ENCODE assay signal across 9 mouse cellular contexts in genomic region chr17:34899053-34899889, GRCm38 (mm10). TPM values are rescaled to one million over a fixed set of nuclear protein-coding genes. Genes with fewer than 3 reads are reported as not detected.
DNase-seq lines count a peak whose midpoint lies in the region; ATAC-seq and TF ChIP-seq lines count a peak whose summit lies in the region.
"Had no signal": no experiment of that assay in that cellular context is flagged by ENCODE, and none has a peak within 500 bp of the region (broad histone marks: within the 10 kb centered on the region; RNA-seq: fewer than 3 reads in every experiment).

No protein-coding gene starts in this region.

- WGBS in heart, adult 2 months, result 2% methylated on average over 40 of the region's 45 CpGs
- 1% methylated on average over 34 of the region's 45 CpGs for WGBS in kidney, embryonic 14.5 days
- 2% methylated on average over 34 of the region's 45 CpGs for WGBS in lung, adult 2 months

- intact Hi-C loops in heart, adult 2 months (cut with DNase I), result no loop called here

- peak; percentile 44 for TF ChIP-seq POLR2A in CH12.LX (IDR thresholded peaks at IDR 0.05; ENCODE audit: low read depth, low read length)
- peak; percentile 42; the same call in 1 of the 2 replicates for TF ChIP-seq POLR2A in heart, adult 2 months (IDR thresholded peaks at IDR 0.05; ENCODE audit: insufficient read depth, low read depth, low read length)
- 0 out of 2 replicates have a peak, but pooled peaks have one; percentile 13 for TF ChIP-seq POLR2A in lung, adult 2 months (IDR thresholded peaks at IDR 0.05; ENCODE audit: borderline replicate concordance, extremely low read depth, low read depth, low read length)

- peaks cover 7 to 26% of the 10 kb centered on the region in 2 experiments for H3K4me1 ChIP-seq in CH12.LX (ENCODE audit: control insufficient read depth in 1 of 2, insufficient read depth in 2 of 2)
- peaks cover 3% of the 10 kb centered on the region for H3K4me1 ChIP-seq in heart, adult 2 months (ENCODE audit: control insufficient read depth, insufficient read depth, low read length)
- peaks cover 13% of the 10 kb centered on the region for H3K4me1 ChIP-seq in kidney, embryonic 14.5 days (ENCODE audit: control insufficient read depth, insufficient read depth, low read length)
- H3K4me1 ChIP-seq in lung, adult 2 months (ENCODE audit: control insufficient read depth, insufficient read depth, low read length), result peaks cover 5% of the 10 kb centered on the region; the same call in 1 of the 2 replicates

- peak overlapping the region; percentile 91 to 93 (median 92) for H3K4me3 ChIP-seq in CH12.LX (replicated peaks in 1 of 3; ENCODE audit: low read depth in 2 of 3, low read length in 2 of 3, poor library complexity in 1 of 3)
- peak overlapping the region; percentile 80 for H3K4me3 ChIP-seq in heart, adult 2 months
- H3K4me3 ChIP-seq in kidney, embryonic 14.5 days (ENCODE audit: low read length), result peak overlapping the region; percentile 92
- H3K4me3 ChIP-seq in lung, adult 2 months (replicated peaks; ENCODE audit: extremely low read depth, low read depth, low read length), result peak overlapping the region; percentile 71

- H3K4me2 ChIP-seq in CH12.LX (ENCODE audit: insufficient read depth, low read depth, poor library complexity, severe bottlenecking), result peak overlapping the region; percentile 63; the same call in 1 of the 2 replicates
- peak overlapping the region; percentile 90 for H3K4me2 ChIP-seq in kidney, embryonic 14.5 days (replicated peaks; ENCODE audit: low read depth, low read length)

- no peak for TF ChIP-seq CTCF in CH12.LX (conservative IDR thresholded peaks at IDR 0.05 in 1 of 2, IDR thresholded peaks at IDR 0.05 in 1 of 2; ENCODE audit: low read depth in 2 of 2, low read length in 2 of 2)
- TF ChIP-seq CTCF in heart, adult 2 months (IDR thresholded peaks at IDR 0.05), result no peak
- TF ChIP-seq CTCF in lung, adult 2 months (IDR thresholded peaks at IDR 0.05; ENCODE audit: insufficient read depth, low read length), result no peak

- no peak for TF ChIP-seq RAD21 in CH12.LX (IDR thresholded peaks at IDR 0.05; ENCODE audit: low read depth, low read length)

- ATAC-seq in kidney, embryonic 14.5 days (ENCODE audit: low FRiP score, low TSS enrichment), result no peak
- ATAC-seq in inflammation-experienced regulatory T-cells, adult 6 months, result no peak

- peaks cover 17% of the 10 kb centered on the region for H3K79me2 ChIP-seq in CH12.LX (replicated peaks; ENCODE audit: control insufficient read depth, extremely low read depth, insufficient read depth, poor library complexity, severe bottlenecking)
- H3K79me2 ChIP-seq in heart, adult 2 months (replicated peaks; ENCODE audit: control insufficient read depth, insufficient read depth, low read length), result no peaks in the 10 kb centered on the region

- dilution Hi-C loops in CH12.LX (cut with MboI; ENCODE audit: extremely low pct_ligation_motif_present, extremely low pct_unique_long_range_greater_than_20kb, low sequenced_read_pairs), result no loop called here

- H3K36me3 ChIP-seq in CH12.LX (replicated peaks in 1 of 2; ENCODE audit: control insufficient read depth in 1 of 2, insufficient read depth in 1 of 2, low read length in 1 of 2), result peaks cover 18 to 43% of the 10 kb centered on the region in 2 experiments
- no peaks in the 10 kb centered on the region for H3K36me3 ChIP-seq in heart, adult 2 months (ENCODE audit: control insufficient read depth, insufficient read depth, low read length)
- H3K36me3 ChIP-seq in kidney, embryonic 14.5 days (ENCODE audit: control insufficient read depth, insufficient read depth, low read length), result peaks cover 26% of the 10 kb centered on the region

- H3K27me3 ChIP-seq in CH12.LX (replicated peaks), result no peaks in the 10 kb centered on the region
- H3K27me3 ChIP-seq in heart, adult 2 months (ENCODE audit: control insufficient read depth, insufficient read depth, low read length), result no peaks in the 10 kb centered on the region
- no peaks in the 10 kb centered on the region for H3K27me3 ChIP-seq in kidney, embryonic 14.5 days (ENCODE audit: control insufficient read depth, insufficient read depth, low read length)

- peaks cover 5% of the 10 kb centered on the region for H3K9me3 ChIP-seq in CH12.LX (replicated peaks; ENCODE audit: low read length)
- H3K9me3 ChIP-seq in kidney, embryonic 14.5 days (ENCODE audit: control insufficient read depth, low read length), result no peaks in the 10 kb centered on the region

- DNase-seq in 3134 (ENCODE audit: extremely low read depth, insufficient read length, low spot score), result peak; percentile 70
- DNase-seq in CH12.LX (ENCODE audit: extremely low read depth), result no peak
- peak; percentile 78 for DNase-seq in cerebellum, adult 9-11 months
- DNase-seq in heart, adult 2 months, result peak; percentile 64 to 75
- peak; percentile 63 for DNase-seq in lung, adult 2 months
- peak; percentile 32 for DNase-seq in retina, embryonic 14.5 days (ENCODE audit: low spot score)

- H3K27ac ChIP-seq in CH12.LX (ENCODE audit: insufficient read depth, low read depth), result peak overlapping the region; percentile 89
- H3K27ac ChIP-seq in heart, adult 2 months, result peak overlapping the region; percentile 99
- H3K27ac ChIP-seq in kidney, embryonic 14.5 days (ENCODE audit: low read depth, low read length), result peak overlapping the region; percentile 97

- in situ Hi-C loops in CH12.LX (cut with MboI; ENCODE audit: low pct_ligation_motif_present, low pct_unique_long_range_greater_than_20kb, low sequenced_read_pairs), result no loop called here

- TF ChIP-seq EP300 in CH12.LX (IDR thresholded peaks at IDR 0.05; ENCODE audit: low read length), result no peak
- no peak for TF ChIP-seq EP300 in heart, adult 2 months (IDR thresholded peaks at IDR 0.05; ENCODE audit: insufficient read depth, low read depth, low read length)

- peak overlapping the region; percentile 94 for H3K9ac ChIP-seq in CH12.LX (ENCODE audit: insufficient read depth, low read depth)
- H3K9ac ChIP-seq in heart, adult 2 months (ENCODE audit: low read depth, low read length), result peak overlapping the region; percentile 82
- peak overlapping the region; percentile 93 for H3K9ac ChIP-seq in kidney, embryonic 14.5 days (ENCODE audit: low read depth, low read length)

TF ChIP-seq in CH12.LX, 34 proteins besides CTCF, POLR2A, EP300 and RAD21 (continues in another document):
- TF ChIP-seq ZNF384 (IDR thresholded peaks at IDR 0.05; ENCODE audit: low read depth, low read length) (no peak), PAX5 (IDR thresholded peaks at IDR 0.05; ENCODE audit: low read length) (no peak), TCF12 (IDR thresholded peaks at IDR 0.05; ENCODE audit: low read depth, low read length) (0 out of 2 replicates have a peak, but pooled peaks have one; percentile 9), MXI1 (IDR thresholded peaks at IDR 0.05; ENCODE audit: low read depth, low read length) (peak; percentile 20; the same call in 1 of the 2 replicates), ETS1 (conservative IDR thresholded peaks at IDR 0.05; ENCODE audit: low read depth, low read length) (no peak), MYC (IDR thresholded peaks at IDR 0.05; ENCODE audit: low read depth, low read length) (no peak), NRF1 (IDR thresholded peaks at IDR 0.05; ENCODE audit: low read depth, low read length) (peak; percentile 63; the same call in 1 of the 2 replicates), POLR2AphosphoS2 (IDR thresholded peaks at IDR 0.05; ENCODE audit: low read depth, low read length) (no peak)

RNA-seq across cellular contexts. Expression of gene Ehmt2, which starts 1.0 kb away (rescaled TPM):
- 118 and 150 TPM in 2 replicates for total RNA-seq in CH12.LX (2012; rRNA removed)
- total RNA-seq in CH12.LX (2014; rRNA removed), result 68.7 and 73.5 TPM in 2 replicates
- polyA plus RNA-seq in CH12.LX (2012; ENCODE audit: insufficient read length, low read depth), result 100 and 113 TPM in 2 replicates
- 10 to 100 TPM; 38.0 to 42.6 TPM for total RNA-seq in heart, adult 2 months (2021)
- 61.6 and 64.0 TPM in 2 replicates for polyA plus RNA-seq in heart, adult 2 months (2012; rRNA removed)
- 70.5 and 76.9 TPM in 2 replicates for polyA plus RNA-seq in kidney, embryonic 14.5 days (2014; fragmentation: Nextera tagmentation; extraction: Ambion mirVana)
- polyA plus RNA-seq in lung, adult 2 months (2012; rRNA removed), result 192 and 199 TPM in 2 replicates
- 10 to 100 TPM; 27.1 to 32.6 (median 29.4) TPM for polyA plus RNA-seq in inflammation-experienced regulatory T-cells, adult 6 months (2017; shearing (Covaris generic))

RNA-seq across cellular contexts. Expression of gene C2, which starts 1.2 kb away (rescaled TPM):
- total RNA-seq in CH12.LX (2012; rRNA removed) (2.3 and 3.1 TPM in 2 replicates), CH12.LX (2014; rRNA removed) (0.69 and 1.3 TPM in 2 replicates)
- 4.3 and 6.6 TPM in 2 replicates for polyA plus RNA-seq in CH12.LX (2012; ENCODE audit: insufficient read length, low read depth)
- total RNA-seq in heart, adult 2 months (2021), result 1 to 10 TPM; 1.8 to 3.1 TPM
- 4.5 and 8.1 TPM in 2 replicates for polyA plus RNA-seq in heart, adult 2 months (2012; rRNA removed)
- 1.7 and 1.9 TPM in 2 replicates for polyA plus RNA-seq in kidney, embryonic 14.5 days (2014; fragmentation: Nextera tagmentation; extraction: Ambion mirVana)
- 25.8 and 27.7 TPM in 2 replicates for polyA plus RNA-seq in lung, adult 2 months (2012; rRNA removed)
- polyA plus RNA-seq in inflammation-experienced regulatory T-cells, adult 6 months (2017; shearing (Covaris generic)), result 1 to 10 TPM in 1 of 3 experiments, not detected in 2; 1.4 TPM

RNA-seq across cellular contexts. Expression of gene Slc44a4, which starts 15.0 kb away (rescaled TPM):
- total RNA-seq in CH12.LX (2012; rRNA removed) (0.38 and 0.55 TPM in 2 replicates), CH12.LX (2014; rRNA removed) (0.62 and 0.66 TPM in 2 replicates)
- 1.1 and 1.4 TPM in 2 replicates for polyA plus RNA-seq in CH12.LX (2012; ENCODE audit: insufficient read length, low read depth)
- total RNA-seq in heart, adult 2 months (2021), result not detected
- 1.1 TPM in 1 of 2 replicates, not detected in the other for polyA plus RNA-seq in heart, adult 2 months (2012; rRNA removed)
- polyA plus RNA-seq in kidney, embryonic 14.5 days (2014; fragmentation: Nextera tagmentation; extraction: Ambion mirVana), result 5.4 and 7.7 TPM in 2 replicates
- polyA plus RNA-seq in lung, adult 2 months (2012; rRNA removed), result 11.6 and 13.5 TPM in 2 replicates
- polyA plus RNA-seq in inflammation-experienced regulatory T-cells, adult 6 months (2017; shearing (Covaris generic)), result not detected

RNA-seq across cellular contexts. Expression of gene Gm20547, which starts 17.4 kb away (rescaled TPM):
- total RNA-seq in CH12.LX (2012; rRNA removed) (not detected in 2 replicates), CH12.LX (2014; rRNA removed) (not detected in 2 replicates)
- not detected in 2 replicates for polyA plus RNA-seq in CH12.LX (2012; ENCODE audit: insufficient read length, low read depth)
- not detected for total RNA-seq in heart, adult 2 months (2021)
- polyA plus RNA-seq in heart, adult 2 months (2012; rRNA removed), result not detected in 2 replicates
- not detected in 2 replicates for polyA plus RNA-seq in kidney, embryonic 14.5 days (2014; fragmentation: Nextera tagmentation; extraction: Ambion mirVana)
- not detected in 2 replicates for polyA plus RNA-seq in lung, adult 2 months (2012; rRNA removed)
- polyA plus RNA-seq in inflammation-experienced regulatory T-cells, adult 6 months (2017; shearing (Covaris generic)), result under 1 TPM in 1 of 3 experiments, not detected in 2; 0.26 TPM
- polyA plus RNA-seq: frontal cortex, adult 2 months had no signal

RNA-seq across cellular contexts. Expression of gene Zbtb12, which starts 20.0 kb away (rescaled TPM):
- total RNA-seq in CH12.LX (2012; rRNA removed), result 6.9 and 9.3 TPM in 2 replicates
- 2.2 and 2.4 TPM in 2 replicates for total RNA-seq in CH12.LX (2014; rRNA removed)
- 8.0 and 8.5 TPM in 2 replicates for polyA plus RNA-seq in CH12.LX (2012; ENCODE audit: insufficient read length, low read depth)
- total RNA-seq in heart, adult 2 months (2021), result 1 to 10 TPM; 7.9 to 9.0 TPM
- 10.0 and 11.0 TPM in 2 replicates for polyA plus RNA-seq in heart, adult 2 months (2012; rRNA removed)
- 2.1 and 3.7 TPM in 2 replicates for polyA plus RNA-seq in kidney, embryonic 14.5 days (2014; fragmentation: Nextera tagmentation; extraction: Ambion mirVana)
- 10.6 and 12.3 TPM in 2 replicates for polyA plus RNA-seq in lung, adult 2 months (2012; rRNA removed)
- not detected for polyA plus RNA-seq in inflammation-experienced regulatory T-cells, adult 6 months (2017; shearing (Covaris generic))
